Mouse (Mus musculus): ENCODE results near the gene Ikzf2. TPM values are rescaled to one million over a fixed set of nuclear protein-coding genes. Genes with fewer than 3 reads are reported as not detected.
A peak's percentile ranks its signal among the peaks of the same experiment; 100 is the strongest.

Gene Ikzf2
- total RNA-seq (2014; rRNA removed) (5.0 and 6.0 TPM in 2 replicates), polyA plus RNA-seq (2015; fragmentation: Nextera tagmentation; extraction: Ambion mirVana) (1.2 and 1.3 TPM in 2 replicates)

GRCm38 (mm10) chr1:69687076-69687991 lies at the start of gene Ikzf2:
Gene Ikzf2, minus strand, starts transcription at chr1:69687245.
- Histone ChIP-seq H3K36me3 (ENCODE audit: insufficient read depth, low read length) (no peaks in the 10 kb centered on the region), H3K4me3 (ENCODE audit: low read depth, low read length) (peak within 1 kb of the TSS; percentile 82), H3K4me1 (ENCODE audit: insufficient read depth, low read length) (no peaks in the 10 kb centered on the region), H3K27me3 (ENCODE audit: insufficient read depth, low read length) (no peaks in the 10 kb centered on the region), H3K9ac (replicated peaks; ENCODE audit: low read length, poor library complexity, severe bottlenecking) (peak within 1 kb of the TSS; percentile 56; the same call in 1 of the 2 replicates), H3K27ac (ENCODE audit: low read depth, low read length) (peak within 1 kb of the TSS; percentile 78), H3K9me3 (ENCODE audit: low read length) (no peaks in the 10 kb centered on the region), H3K4me2 (ENCODE audit: low read depth, low read length, poor library complexity, severe bottlenecking) (peak within 1 kb of the TSS; percentile 83)
- DNase-seq (ENCODE audit: low spot score) (peak; percentile 90), ATAC-seq (ENCODE audit: low FRiP score) (peak; percentile 96)
- under 1% methylated on average over 41 of the region's 105 CpGs for WGBS
- TF ChIP-seq CTCF (IDR thresholded peaks at IDR 0.05): no peak

GRCm38 (mm10) chr1:69729729-69730128 lies 42.7 kb upstream of the Ikzf2 start:
- Histone ChIP-seq H3K27ac (ENCODE audit: low read depth, low read length) (no peak overlapping the region), H3K4me3 (ENCODE audit: low read depth, low read length) (no peak overlapping the region), H3K9ac (replicated peaks; ENCODE audit: low read length, poor library complexity, severe bottlenecking) (no peak overlapping the region), H3K27me3 (ENCODE audit: insufficient read depth, low read length) (no peaks in the 10 kb centered on the region), H3K4me2 (ENCODE audit: low read depth, low read length, poor library complexity, severe bottlenecking) (no peak overlapping the region), H3K4me1 (ENCODE audit: insufficient read depth, low read length) (peaks cover 4% of the 10 kb centered on the region; the same call in 1 of the 2 replicates), H3K36me3 (ENCODE audit: insufficient read depth, low read length) (no peaks in the 10 kb centered on the region), H3K9me3 (ENCODE audit: low read length) (no peaks in the 10 kb centered on the region)
- ATAC-seq (ENCODE audit: low FRiP score): no peak
- WGBS: 48% methylated on average over 1 of the region's 1 CpGs
- no peak for TF ChIP-seq CTCF (IDR thresholded peaks at IDR 0.05)
- no peak for DNase-seq (ENCODE audit: low spot score)

- 17% methylated on average over 5 of the region's 5 CpGs for WGBS
- Histone ChIP-seq H3K36me3 (ENCODE audit: insufficient read depth, low read length) (no peaks in the 10 kb centered on the region), H3K27me3 (ENCODE audit: insufficient read depth, low read length) (no peaks in the 10 kb centered on the region), H3K4me3 (ENCODE audit: low read depth, low read length) (no peak overlapping the region), H3K9ac (replicated peaks; ENCODE audit: low read length, poor library complexity, severe bottlenecking) (no peak overlapping the region), H3K9me3 (ENCODE audit: low read length) (no peaks in the 10 kb centered on the region), H3K4me2 (ENCODE audit: low read depth, low read length, poor library complexity, severe bottlenecking) (no peak overlapping the region), H3K4me1 (ENCODE audit: insufficient read depth, low read length) (peaks cover 4% of the 10 kb centered on the region; the same call in 1 of the 2 replicates), H3K27ac (ENCODE audit: low read depth, low read length) (peak overlapping the region; percentile 60)
- TF ChIP-seq CTCF (IDR thresholded peaks at IDR 0.05): no peak
- DNase-seq (ENCODE audit: low spot score) (peak; percentile 54), ATAC-seq (ENCODE audit: low FRiP score) (peak; percentile 73)
Observed at GRCm38 (mm10) chr1:69729031-69729679, 42.1 kb upstream of the Ikzf2 start.

GRCm38 (mm10) chr1:69727968-69728367 lies 40.9 kb upstream of the Ikzf2 start:
- WGBS: 57% methylated on average over 5 of the region's 5 CpGs
- Histone ChIP-seq H3K4me3 (ENCODE audit: low read depth, low read length) (no peak overlapping the region), H3K4me2 (ENCODE audit: low read depth, low read length, poor library complexity, severe bottlenecking) (no peak overlapping the region), H3K36me3 (ENCODE audit: insufficient read depth, low read length) (no peaks in the 10 kb centered on the region), H3K27me3 (ENCODE audit: insufficient read depth, low read length) (no peaks in the 10 kb centered on the region), H3K9ac (replicated peaks; ENCODE audit: low read length, poor library complexity, severe bottlenecking) (no peak overlapping the region), H3K4me1 (ENCODE audit: insufficient read depth, low read length) (peaks cover 4% of the 10 kb centered on the region; the same call in 1 of the 2 replicates), H3K9me3 (ENCODE audit: low read length) (no peaks in the 10 kb centered on the region), H3K27ac (ENCODE audit: low read depth, low read length) (no peak overlapping the region)
- no peak for TF ChIP-seq CTCF (IDR thresholded peaks at IDR 0.05)
- ATAC-seq (ENCODE audit: low FRiP score) (no peak), DNase-seq (ENCODE audit: low spot score) (no peak)

- no peak for TF ChIP-seq CTCF (IDR thresholded peaks at IDR 0.05)
- H3K4me3 ChIP-seq (ENCODE audit: low read depth, low read length): no peak overlapping the region
- DNase-seq (ENCODE audit: low spot score) (no peak), ATAC-seq (ENCODE audit: low FRiP score) (no peak)
- WGBS: 84% methylated on average over 3 of the region's 3 CpGs
- H3K36me3 ChIP-seq (ENCODE audit: insufficient read depth, low read length): no peaks in the 10 kb centered on the region
- no peaks in the 10 kb centered on the region for H3K27me3 ChIP-seq (ENCODE audit: insufficient read depth, low read length)
- H3K4me1 ChIP-seq (ENCODE audit: insufficient read depth, low read length): no peaks in the 10 kb centered on the region
- no peak overlapping the region for H3K9ac ChIP-seq (replicated peaks; ENCODE audit: low read length, poor library complexity, severe bottlenecking)
- no peaks in the 10 kb centered on the region for H3K9me3 ChIP-seq (ENCODE audit: low read length)
- no peak overlapping the region for H3K4me2 ChIP-seq (ENCODE audit: low read depth, low read length, poor library complexity, severe bottlenecking)
- H3K27ac ChIP-seq (ENCODE audit: low read depth, low read length): no peak overlapping the region
Observed at GRCm38 (mm10) chr1:69717107-69717506, 30.1 kb upstream of the Ikzf2 start.

- H3K4me1 ChIP-seq (ENCODE audit: insufficient read depth, low read length): no peaks in the 10 kb centered on the region
- DNase-seq (ENCODE audit: low spot score): no peak
- no peak overlapping the region for H3K27ac ChIP-seq (ENCODE audit: low read depth, low read length)
- no peak overlapping the region for H3K9ac ChIP-seq (replicated peaks; ENCODE audit: low read length, poor library complexity, severe bottlenecking)
- H3K9me3 ChIP-seq (ENCODE audit: low read length): no peaks in the 10 kb centered on the region
- no peak overlapping the region for H3K4me2 ChIP-seq (ENCODE audit: low read depth, low read length, poor library complexity, severe bottlenecking)
- 45% methylated on average over 1 of the region's 1 CpGs for WGBS
- no peak for ATAC-seq (ENCODE audit: low FRiP score)
- H3K4me3 ChIP-seq (ENCODE audit: low read depth, low read length): no peak overlapping the region
- no peaks in the 10 kb centered on the region for H3K27me3 ChIP-seq (ENCODE audit: insufficient read depth, low read length)
- no peaks in the 10 kb centered on the region for H3K36me3 ChIP-seq (ENCODE audit: insufficient read depth, low read length)
- TF ChIP-seq CTCF (IDR thresholded peaks at IDR 0.05): no peak
Observed at GRCm38 (mm10) chr1:69708571-69708970, 21.5 kb upstream of the Ikzf2 start.

All from midbrain, postnatal 0 days (tissue).